Comparison of ENCODE assay signal across 8 mouse cellular contexts in the genomic region with DNA sequence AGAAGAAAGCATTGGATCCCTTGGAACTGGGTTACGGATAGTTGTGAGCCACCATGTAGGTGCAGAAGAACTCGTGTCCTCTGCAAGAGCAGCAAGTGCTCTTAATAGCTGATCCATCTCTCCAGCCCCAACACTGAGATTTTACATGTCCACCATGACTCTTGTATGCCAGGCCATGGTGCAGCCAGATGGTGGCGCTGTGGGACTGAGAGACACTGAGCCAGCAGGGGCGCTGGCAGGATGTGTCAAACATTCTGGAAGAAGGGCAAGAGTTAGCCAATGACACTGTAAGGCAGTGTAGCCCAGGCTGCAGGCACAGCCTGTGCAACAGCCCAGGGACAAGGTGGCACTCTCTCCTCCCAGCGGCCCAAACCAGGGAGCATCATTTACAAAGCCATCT. TPM values are rescaled to one million over a fixed set of nuclear protein-coding genes. Genes with fewer than 3 reads are reported as not detected.
DNase-seq lines count a peak whose midpoint lies in the region; ATAC-seq and TF ChIP-seq lines count a peak whose summit lies in the region.

No protein-coding gene starts in this region.

- no peak overlapping the region for H3K4me3 ChIP-seq in layer of hippocampus, adult 2 months
- H3K4me3 ChIP-seq in lung, postnatal 0 days (ENCODE audit: low read depth, low read length), result no peak overlapping the region

- no peak for TF ChIP-seq EP300 in lung, postnatal 0 days (IDR thresholded peaks at IDR 0.05)

- H3K4me2 ChIP-seq in lung, postnatal 0 days (replicated peaks; ENCODE audit: low read depth, low read length), result no peak overlapping the region

- ATAC-seq in lung, postnatal 0 days, result 0 out of 2 replicates have a peak, but pooled peaks have one; percentile 16
- no peak for ATAC-seq in inflammation-experienced regulatory T-cells, adult 6 months

- no peaks in the 10 kb centered on the region for H3K36me3 ChIP-seq in lung, postnatal 0 days (ENCODE audit: insufficient read depth, low read length)

- H3K9me3 ChIP-seq in lung, postnatal 0 days (ENCODE audit: low read length), result no peaks in the 10 kb centered on the region

- 31% methylated on average over 5 of the region's 5 CpGs for WGBS in lung, postnatal 0 days

- DNase-seq in CD4-positive helper T cell, adult 2 months (ENCODE audit: low read depth, low spot score), result peak; percentile 53
- peak; percentile 41 for DNase-seq in MEL-GATA-1-ER (ENCODE audit: extremely low read depth, low read depth)
- peak; percentile 80 for DNase-seq in cerebellum, adult 9-11 months
- DNase-seq in frontal cortex, postnatal 36 days (ENCODE audit: low spot score in 2 of 2), result peak; percentile 77
- peak; percentile 48 to 82 for DNase-seq in layer of hippocampus, adult 2 months (ENCODE audit: low spot score in 2 of 2)
- peak; percentile 70 for DNase-seq in lung, postnatal 0 days (ENCODE audit: low spot score)
- DNase-seq in right cerebral cortex, adult 18-20 months, result peak; percentile 67

- no peak overlapping the region for H3K9ac ChIP-seq in lung, postnatal 0 days (replicated peaks; ENCODE audit: low read depth)

- no peaks in the 10 kb centered on the region for H3K4me1 ChIP-seq in lung, postnatal 0 days (ENCODE audit: insufficient read depth, low read depth, low read length)

- no peak overlapping the region for H3K27ac ChIP-seq in layer of hippocampus, adult 2 months
- no peak overlapping the region for H3K27ac ChIP-seq in lung, postnatal 0 days (ENCODE audit: low read length)

- TF ChIP-seq CTCF in layer of hippocampus, adult 2 months (conservative IDR thresholded peaks at IDR 0.05), result peak; percentile 95
- peak; percentile 95 for TF ChIP-seq CTCF in lung, postnatal 0 days (IDR thresholded peaks at IDR 0.05)

- no peaks in the 10 kb centered on the region for H3K27me3 ChIP-seq in lung, postnatal 0 days (replicated peaks; ENCODE audit: insufficient read depth, low read length)

RNA-seq across cellular contexts. Expression of a gene that starts 14.2 kb away (rescaled TPM):
- total RNA-seq in layer of hippocampus, adult 2 months (2021), result 10 to 100 TPM; 27.5 to 27.7 TPM
- polyA plus RNA-seq in lung, postnatal 0 days (2015; fragmentation: Nextera tagmentation; extraction: Ambion mirVana), result 26.0 and 27.0 TPM in 2 replicates
- 100 to 1,000 TPM; 342 to 389 (median 381) TPM for polyA plus RNA-seq in inflammation-experienced regulatory T-cells, adult 6 months (2017; shearing (Covaris generic))

Comparison
In these comparisons a context has a peak if more than half of its experiments do, and no peak if none do; other contexts are left out.
1. RNA of a gene that starts 14.2 kb away (polyA plus RNA-seq): 342 to 389 TPM in inflammation-experienced regulatory T-cells, adult 6 months; 26.0 to 27.0 TPM in lung, postnatal 0 days; every median in the first group is over 10 times any median in the second.
2. Peak in every context shown above with its lines, with median percentiles within 50 percentile points of each other: DNase-seq.